Mouse (Mus musculus): ENCODE measurements around the gene Prdm16. TPM values are rescaled to one million over a fixed set of nuclear protein-coding genes. Genes with fewer than 3 reads are reported as not detected.

Gene Prdm16
- polyA plus RNA-seq, 1 experiment = 0.50 TPM

- no peak for TF ChIP-seq CTCF (IDR thresholded peaks at IDR 0.05; ENCODE audit: low read depth, low read length)
- no peak for TF ChIP-seq POLR2A (IDR thresholded peaks at IDR 0.05; ENCODE audit: borderline replicate concordance, low read depth, low read length)
- no peak overlapping the region for H3K4me3 ChIP-seq (ENCODE audit: insufficient read depth, low read length)
- H3K4me1 ChIP-seq (ENCODE audit: control insufficient read depth, insufficient read depth, low read length) = no peaks in the 10 kb centered on the region
- H3K27ac ChIP-seq (ENCODE audit: insufficient read depth, low read depth, low read length) = no peak overlapping the region
Measured at GRCm38 (mm10) chr4:154346731-154347522, 289.7 kb downstream of the Prdm16 start.

DNA sequence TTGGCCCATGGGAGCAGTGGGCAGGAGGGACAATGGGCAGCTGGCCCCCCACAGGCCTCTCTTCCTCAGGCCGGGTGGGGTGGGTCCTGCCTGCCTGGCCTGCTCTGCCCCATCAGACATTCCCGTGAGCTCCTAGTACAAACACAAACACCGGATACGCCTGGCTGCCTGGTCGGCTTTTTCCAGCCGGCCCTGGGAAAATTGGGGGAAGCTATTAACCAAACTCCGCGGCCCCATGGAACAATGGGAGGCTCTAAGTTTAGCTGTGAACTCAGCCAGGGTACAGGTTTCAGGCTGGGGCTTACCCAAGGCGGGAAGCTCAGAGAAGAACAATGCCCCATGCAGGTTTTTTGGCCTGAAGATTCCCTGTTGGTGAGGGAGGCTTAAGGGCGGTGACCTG is 300.0 kb downstream of the Prdm16 start:
- Histone ChIP-seq H3K4me1 (ENCODE audit: control insufficient read depth, insufficient read depth, low read length) (no peaks in the 10 kb centered on the region), H3K27ac (ENCODE audit: insufficient read depth, low read depth, low read length) (no peak overlapping the region), H3K4me3 (ENCODE audit: insufficient read depth, low read length) (no peak overlapping the region)
- TF ChIP-seq POLR2A (IDR thresholded peaks at IDR 0.05; ENCODE audit: borderline replicate concordance, low read depth, low read length) = no peak
- TF ChIP-seq CTCF (IDR thresholded peaks at IDR 0.05; ENCODE audit: low read depth, low read length) = no peak

GRCm38 (mm10) chr4:154335761-154336160 is 300.9 kb downstream of the Prdm16 start, which contains the start of gene B230104I21Rik:
Gene B230104I21Rik (plus strand): TSS chr4:154336127.
- Histone ChIP-seq H3K4me1 (ENCODE audit: control insufficient read depth, insufficient read depth, low read length) (no peaks in the 10 kb centered on the region), H3K4me3 (ENCODE audit: insufficient read depth, low read length) (peak within 1 kb of the TSS; percentile 54), H3K27ac (ENCODE audit: insufficient read depth, low read depth, low read length) (no peak within 1 kb of the TSS)
- no peak for TF ChIP-seq POLR2A (IDR thresholded peaks at IDR 0.05; ENCODE audit: borderline replicate concordance, low read depth, low read length)
- no peak for TF ChIP-seq CTCF (IDR thresholded peaks at IDR 0.05; ENCODE audit: low read depth, low read length)

DNA sequence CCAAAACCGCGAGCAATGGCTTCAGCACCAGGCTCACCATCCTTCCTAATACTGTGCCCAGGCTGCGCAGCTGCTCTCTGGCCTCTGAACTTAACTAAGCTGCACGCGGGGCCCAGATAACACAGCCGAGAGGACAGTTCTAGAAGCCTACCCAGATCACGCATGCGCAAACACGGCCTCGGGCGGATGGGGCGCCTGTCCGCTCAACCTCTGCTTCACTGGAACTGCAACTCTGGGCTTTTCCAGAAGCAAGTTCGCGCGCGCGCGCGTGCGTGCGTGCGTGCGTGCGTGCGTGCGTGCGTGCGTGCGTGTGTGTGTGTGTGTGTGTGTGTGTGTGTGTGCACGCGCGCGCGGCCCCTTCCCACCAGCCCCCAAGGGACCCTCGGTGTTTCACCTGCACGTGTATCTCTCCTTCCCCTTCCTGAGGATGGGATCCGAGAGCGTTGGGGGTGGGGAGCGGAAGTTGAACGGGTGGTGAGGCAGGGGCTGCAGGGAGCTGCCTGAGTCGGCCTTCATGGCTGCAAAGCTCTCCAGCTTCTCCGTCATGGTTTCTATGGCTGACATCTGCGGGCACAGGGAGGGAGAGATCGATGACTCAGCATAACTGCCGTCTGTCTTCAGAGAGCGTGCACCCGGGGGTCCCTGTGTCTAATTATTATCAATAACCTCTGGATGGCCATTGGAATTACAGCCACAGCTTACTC is 301.8 kb downstream of the Prdm16 start:
- H3K4me1 ChIP-seq (ENCODE audit: control insufficient read depth, insufficient read depth, low read length) = no peaks in the 10 kb centered on the region
- no peak overlapping the region for H3K27ac ChIP-seq (ENCODE audit: insufficient read depth, low read depth, low read length)
- TF ChIP-seq CTCF (IDR thresholded peaks at IDR 0.05; ENCODE audit: low read depth, low read length) = no peak
- no peak for TF ChIP-seq POLR2A (IDR thresholded peaks at IDR 0.05; ENCODE audit: borderline replicate concordance, low read depth, low read length)
- H3K4me3 ChIP-seq (ENCODE audit: insufficient read depth, low read length) = peak overlapping the region; percentile 54

DNA sequence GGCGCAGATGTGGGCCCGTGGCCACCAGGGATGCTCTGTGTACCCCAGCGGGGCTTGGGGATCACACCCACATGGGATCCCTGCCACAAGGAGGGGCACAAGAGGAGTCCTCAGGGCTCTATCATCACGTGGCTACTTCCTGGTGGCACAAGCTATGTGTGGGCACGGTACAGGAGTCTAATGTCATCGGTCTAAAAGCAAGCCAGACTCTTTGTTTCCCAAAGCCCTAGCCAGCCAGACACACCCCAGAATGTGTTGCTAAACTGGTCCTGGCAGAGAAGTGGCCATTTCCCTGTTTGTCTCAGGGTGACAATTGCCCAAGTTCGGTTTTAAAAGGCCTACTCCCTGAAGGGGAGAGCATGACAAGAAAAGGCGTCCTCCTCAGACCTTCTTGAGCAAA is 303.4 kb downstream of the Prdm16 start:
- no peak overlapping the region for H3K27ac ChIP-seq (ENCODE audit: insufficient read depth, low read depth, low read length)
- no peak for TF ChIP-seq POLR2A (IDR thresholded peaks at IDR 0.05; ENCODE audit: borderline replicate concordance, low read depth, low read length)
- TF ChIP-seq CTCF (IDR thresholded peaks at IDR 0.05; ENCODE audit: low read depth, low read length) = no peak
- H3K4me3 ChIP-seq (ENCODE audit: insufficient read depth, low read length) = no peak overlapping the region
- H3K4me1 ChIP-seq (ENCODE audit: control insufficient read depth, insufficient read depth, low read length) = no peaks in the 10 kb centered on the region

- no peak overlapping the region for H3K27ac ChIP-seq (ENCODE audit: insufficient read depth, low read depth, low read length)
- no peak overlapping the region for H3K4me3 ChIP-seq (ENCODE audit: insufficient read depth, low read length)
- no peaks in the 10 kb centered on the region for H3K4me1 ChIP-seq (ENCODE audit: control insufficient read depth, insufficient read depth, low read length)
- TF ChIP-seq POLR2A (IDR thresholded peaks at IDR 0.05; ENCODE audit: borderline replicate concordance, low read depth, low read length) (no peak), CTCF (IDR thresholded peaks at IDR 0.05; ENCODE audit: low read depth, low read length) (no peak)
Measured at GRCm38 (mm10) chr4:154331271-154331670, 305.4 kb downstream of the Prdm16 start.

GRCm38 (mm10) chr4:154330001-154330400 is 306.7 kb downstream of the Prdm16 start:
- Histone ChIP-seq H3K4me3 (ENCODE audit: insufficient read depth, low read length) (no peak overlapping the region), H3K4me1 (ENCODE audit: control insufficient read depth, insufficient read depth, low read length) (no peaks in the 10 kb centered on the region), H3K27ac (ENCODE audit: insufficient read depth, low read depth, low read length) (no peak overlapping the region)
- TF ChIP-seq CTCF (IDR thresholded peaks at IDR 0.05; ENCODE audit: low read depth, low read length) (no peak), POLR2A (IDR thresholded peaks at IDR 0.05; ENCODE audit: borderline replicate concordance, low read depth, low read length) (no peak)

GRCm38 (mm10) chr4:154328836-154329235 is 307.8 kb downstream of the Prdm16 start:
- H3K27ac ChIP-seq (ENCODE audit: insufficient read depth, low read depth, low read length) = no peak overlapping the region
- no peak for TF ChIP-seq POLR2A (IDR thresholded peaks at IDR 0.05; ENCODE audit: borderline replicate concordance, low read depth, low read length)
- no peak for TF ChIP-seq CTCF (IDR thresholded peaks at IDR 0.05; ENCODE audit: low read depth, low read length)
- H3K4me1 ChIP-seq (ENCODE audit: control insufficient read depth, insufficient read depth, low read length) = no peaks in the 10 kb centered on the region
- H3K4me3 ChIP-seq (ENCODE audit: insufficient read depth, low read length) = no peak overlapping the region

- H3K4me3 ChIP-seq (ENCODE audit: insufficient read depth, low read length) = no peak overlapping the region
- no peak overlapping the region for H3K27ac ChIP-seq (ENCODE audit: insufficient read depth, low read depth, low read length)
- no peak for TF ChIP-seq CTCF (IDR thresholded peaks at IDR 0.05; ENCODE audit: low read depth, low read length)
- no peak for TF ChIP-seq POLR2A (IDR thresholded peaks at IDR 0.05; ENCODE audit: borderline replicate concordance, low read depth, low read length)
- no peaks in the 10 kb centered on the region for H3K4me1 ChIP-seq (ENCODE audit: control insufficient read depth, insufficient read depth, low read length)
Measured at GRCm38 (mm10) chr4:154328431-154328830, 308.2 kb downstream of the Prdm16 start.

- Histone ChIP-seq H3K27ac (ENCODE audit: insufficient read depth, low read depth, low read length) (no peak overlapping the region), H3K4me1 (ENCODE audit: control insufficient read depth, insufficient read depth, low read length) (no peaks in the 10 kb centered on the region), H3K4me3 (ENCODE audit: insufficient read depth, low read length) (no peak overlapping the region)
- TF ChIP-seq CTCF (IDR thresholded peaks at IDR 0.05; ENCODE audit: low read depth, low read length) = no peak
- no peak for TF ChIP-seq POLR2A (IDR thresholded peaks at IDR 0.05; ENCODE audit: borderline replicate concordance, low read depth, low read length)
Measured at GRCm38 (mm10) chr4:154325410-154325809, 311.3 kb downstream of the Prdm16 start.

Data from bone marrow macrophage, adult 2 months (primary cell).